Mouse (Mus musculus): ENCODE data around the gene Klf1.

- TF ChIP-seq POLR2A (IDR thresholded peaks at IDR 0.05; ENCODE audit: insufficient read length, low read depth) (no peak), USF1 (IDR thresholded peaks at IDR 0.05; ENCODE audit: low read depth) (no peak), MYOD1 (IDR thresholded peaks at IDR 0.05; ENCODE audit: control insufficient read depth in 1 of 3, insufficient read length in 2 of 3, low read depth in 2 of 3) (peak in 2 of 3 experiments; percentile 75 to 82), TCF12 (IDR thresholded peaks at IDR 0.05; ENCODE audit: insufficient read depth, poor library complexity, severe bottlenecking) (peak; percentile 34), MYOG (IDR thresholded peaks at IDR 0.05; ENCODE audit: control insufficient read depth in 1 of 3, insufficient read depth in 1 of 3, insufficient read length in 2 of 3, low read depth in 2 of 3) (peak; percentile 84 to 96 (median 85)), MAX (IDR thresholded peaks at IDR 0.05; ENCODE audit: low read depth) (no peak), E2F4 (IDR thresholded peaks at IDR 0.05; ENCODE audit: insufficient read depth) (no peak), SRF (IDR thresholded peaks at IDR 0.05; ENCODE audit: control insufficient read depth, insufficient read length, low read depth) (no peak), CEBPB (IDR thresholded peaks at IDR 0.05; ENCODE audit: insufficient read depth, poor library complexity, severe bottlenecking) (no peak), POLR2AphosphoS2 (IDR thresholded peaks at IDR 0.05; ENCODE audit: insufficient read length, low read depth) (no peak), REST (IDR thresholded peaks at IDR 0.05; ENCODE audit: insufficient read depth, insufficient read length) (no peak), TCF3 (IDR thresholded peaks at IDR 0.05; ENCODE audit: insufficient read length, low read depth) (peak; percentile 43)
These were observed 17.0 kb upstream of the Klf1 start for GRCm38 (mm10) chr8:84884728-84885127.
